Mouse (Mus musculus) heart, adult 11 months (tissue): ENCODE results near the gene Oxnad1.

Experiments used
- DNase-seq: peaks from one replicate; pipeline ENCODE4 v3.0.0; 2022

Oxnad1 gene

DNA sequence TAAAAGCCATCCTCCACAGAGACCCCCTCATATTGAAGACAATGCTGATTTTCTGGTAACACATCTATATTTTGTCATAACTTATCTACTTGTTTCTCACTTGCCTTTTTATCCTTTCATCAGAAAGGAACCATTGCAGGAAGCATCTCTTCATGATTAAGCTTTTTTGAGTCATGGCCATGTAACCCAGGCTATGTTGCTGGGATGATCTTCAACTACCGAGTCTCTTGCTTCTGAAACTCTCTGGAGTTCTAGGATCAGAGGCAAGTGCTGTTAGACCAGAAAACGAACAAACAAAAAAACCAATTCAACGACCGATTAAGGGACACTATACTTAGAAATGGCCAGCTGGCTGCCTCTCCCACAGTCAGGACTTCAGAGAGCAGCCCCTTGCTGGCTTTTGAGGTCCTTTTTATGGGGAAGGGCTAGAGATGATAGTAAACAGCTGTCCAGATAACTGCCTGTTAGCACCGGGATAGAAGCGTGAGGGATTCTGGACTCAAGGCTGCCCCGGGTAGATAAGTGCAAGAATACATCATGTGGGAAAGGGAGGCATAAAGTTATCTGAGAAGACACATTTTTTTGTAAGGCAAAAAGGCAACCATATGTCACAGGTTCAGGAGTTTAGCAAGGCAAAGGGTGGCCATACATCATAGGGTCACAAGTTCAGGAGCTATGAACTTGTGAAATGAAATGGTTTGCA is 60.8 kb downstream of the Oxnad1 start:
- DNase-seq: no peak

DNA sequence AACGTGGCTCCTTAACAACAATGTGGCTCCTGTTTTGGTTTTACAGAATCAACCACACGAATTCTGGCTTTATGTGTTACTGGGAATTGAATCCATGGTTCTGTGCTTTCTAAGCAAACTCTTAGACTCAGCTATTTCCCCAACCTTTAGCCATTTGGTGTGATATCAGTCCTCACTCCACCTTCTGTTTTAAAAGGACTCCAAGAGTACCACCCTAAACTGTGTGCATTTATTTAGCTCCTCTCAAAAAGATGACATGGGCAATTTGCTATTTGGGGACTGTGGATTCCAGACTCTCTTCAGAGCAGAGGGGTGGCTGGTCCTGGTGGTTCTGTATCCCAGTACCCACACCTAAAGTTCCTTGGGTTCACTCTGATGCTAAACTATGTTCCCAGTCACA is 61.4 kb downstream of the Oxnad1 start:
- no peak for DNase-seq

GRCm38 (mm10) chr14:32150872-32151271 is 65.7 kb downstream of the Oxnad1 start:
- peak; percentile 61 for DNase-seq

- peak; percentile 74 for DNase-seq
Observed at GRCm38 (mm10) chr14:32152243-32152965, 67.2 kb downstream of the Oxnad1 start.
